1 mouse cellular context compared by ENCODE assay signal in the genomic region with DNA sequence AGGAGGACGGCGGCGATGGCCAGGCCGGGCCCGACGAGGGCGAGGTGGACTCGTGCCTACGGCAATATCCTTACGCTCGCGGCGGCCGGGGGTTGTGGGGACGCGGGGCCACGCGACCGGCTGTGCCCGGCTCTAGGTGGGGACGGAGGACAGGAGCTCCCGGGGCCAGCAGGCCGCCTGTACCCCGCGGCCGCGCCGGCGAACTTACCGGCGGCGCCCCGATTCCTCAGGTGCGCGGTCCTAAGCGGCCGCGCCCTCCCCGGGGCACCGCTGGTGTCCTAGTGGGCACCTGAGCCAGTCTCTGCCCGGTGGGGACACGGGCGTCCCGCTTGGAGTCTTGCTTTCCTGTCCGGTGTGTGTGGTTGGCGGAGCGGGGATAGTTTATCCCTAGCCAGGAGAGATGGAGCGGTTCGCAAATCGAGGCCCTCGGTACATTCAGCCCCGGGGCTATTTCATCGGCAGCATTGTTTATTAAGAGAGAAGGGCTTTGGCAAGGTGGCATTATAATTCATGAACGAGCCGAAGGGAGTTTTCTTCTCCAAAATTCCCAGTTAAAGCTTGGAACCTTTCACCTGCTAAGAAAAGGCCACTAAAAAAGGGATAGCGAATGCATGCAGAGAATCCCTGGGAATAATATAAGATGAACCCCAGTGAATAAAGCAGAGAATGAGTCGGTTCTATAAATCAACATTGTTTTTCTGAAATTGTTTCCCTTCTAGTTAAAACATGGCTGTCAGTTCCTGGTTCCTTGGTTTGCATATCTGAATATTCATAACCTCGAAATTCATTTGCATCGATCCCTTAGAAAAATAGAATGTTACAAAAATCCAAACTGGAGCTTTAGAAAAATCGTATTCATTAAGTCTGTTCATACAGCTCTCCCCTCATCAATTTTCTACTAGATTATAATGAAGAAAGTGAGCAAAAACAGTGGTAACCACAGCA.
TF ChIP-seq lines count a peak whose summit lies in the region.

No protein-coding gene starts in this region.

TF ChIP-seq in CH12.LX, 34 proteins besides CTCF, POLR2A, EP300 and RAD21 (continued from another document):
- TF ChIP-seq ZNF384 (IDR thresholded peaks at IDR 0.05; ENCODE audit: low read depth, low read length) (no peak), E2F4 (IDR thresholded peaks at IDR 0.05; ENCODE audit: insufficient replicate concordance, low read depth, low read length) (no peak), BHLHE40 (IDR thresholded peaks at IDR 0.05; ENCODE audit: low read depth, low read length) (no peak), IRF4 (IDR thresholded peaks at IDR 0.05; ENCODE audit: low read depth, low read length) (no peak), USF1 (IDR thresholded peaks at IDR 0.05; ENCODE audit: low read depth, low read length) (no peak), SMC3 (IDR thresholded peaks at IDR 0.05; ENCODE audit: low read depth, low read length) (no peak), MYC (IDR thresholded peaks at IDR 0.05; ENCODE audit: low read depth, low read length) (no peak), MXI1 (IDR thresholded peaks at IDR 0.05; ENCODE audit: low read depth, low read length) (peak; percentile 20; the same call in 1 of the 2 replicates), NELFE (IDR thresholded peaks at IDR 0.05; ENCODE audit: low read depth, low read length) (no peak), USF2 (conservative IDR thresholded peaks at IDR 0.05; ENCODE audit: low read depth, low read length) (no peak), NRF1 (IDR thresholded peaks at IDR 0.05; ENCODE audit: low read depth, low read length) (no peak), MAZ (IDR thresholded peaks at IDR 0.05; ENCODE audit: low read depth, low read length) (no peak), POLR2AphosphoS2 (IDR thresholded peaks at IDR 0.05; ENCODE audit: low read depth, low read length) (no peak), CHD2 (IDR thresholded peaks at IDR 0.05; ENCODE audit: low read length) (no peak)
TF ChIP-seq in CH12.LX: peak in this region for 4.
